Mouse (Mus musculus) intestine, postnatal 0 days (tissue): Measurements from ENCODE around the gene Rab10. TPM values are rescaled to one million over a fixed set of nuclear protein-coding genes. Genes with fewer than 3 reads are reported as not detected.

Experiments
- ATAC-seq: fragments of 200-750 bp; cut with Nextera tagmentation; 2 replicates; pipeline ENCODE4 v1.8.0; 2017; ENCODE audit warnings: mild to moderate bottlenecking, moderate TSS enrichment, moderate library complexity
- H3K27ac ChIP-seq: fragments of 300-500 bp; sonication (generic); 2 replicates; pipeline ENCODE4 v1.5.1; 2014; ENCODE audit warnings: mild to moderate bottlenecking, low read depth, low read length, moderate library complexity
- H3K27me3 ChIP-seq: fragments of 300-500 bp; sonication (generic); replicated peaks from 2 replicates; pipeline ENCODE4 v1.6.1; 2014; ENCODE audit warnings: low read length, mixed read lengths; ENCODE audit not compliant: control insufficient read depth, insufficient read depth
- H3K36me3 ChIP-seq: fragments of 300-500 bp; sonication (generic); 2 replicates; pipeline ENCODE4 v1.6.1; 2014; ENCODE audit warnings: mild to moderate bottlenecking, moderate library complexity; ENCODE audit not compliant: control insufficient read depth, insufficient read depth
- H3K4me1 ChIP-seq: fragments of 300-500 bp; sonication (generic); replicated peaks from 2 replicates; pipeline ENCODE4 v1.6.1; 2014; ENCODE audit warnings: antibody characterized with exemption, low read length, mixed read lengths; ENCODE audit not compliant: control insufficient read depth, insufficient read depth
- H3K4me2 ChIP-seq: fragments of 300-500 bp; sonication (generic); replicated peaks from 2 replicates; pipeline ENCODE4 v1.6.1; 2014; ENCODE audit warnings: low read depth, mild to moderate bottlenecking, moderate library complexity
- H3K4me3 ChIP-seq: fragments of 300-500 bp; sonication (generic); 2 replicates; pipeline ENCODE4 v1.5.1; 2014; ENCODE audit warnings: low read depth, low read length
- H3K9ac ChIP-seq: fragments of 300-500 bp; sonication (generic); 2 replicates; pipeline ENCODE4 v1.6.1; 2014; ENCODE audit warnings: mild to moderate bottlenecking, low read depth, low read length
- H3K9me3 ChIP-seq: fragments of 300-500 bp; sonication (generic); 2 replicates; pipeline ENCODE4 v1.6.1; 2016; ENCODE audit warnings: mixed run types; ENCODE audit not compliant: control insufficient read depth
- CTCF ChIP-seq: sonication (generic); IDR thresholded peaks from 2 replicates; pipeline ENCODE4 v1.5.1; 2016; ENCODE audit warnings: low read depth, mild to moderate bottlenecking, control low read depth, antibody characterized with exemption, moderate library complexity
- WGBS: fragments of 180-500 bp; shearing (Covaris S2); extraction: QIAGEN DNeasy Blood & Tissue Kit; methylation state at CpG from one replicate; pipeline ENCODE4 v1.1.7; 2014; 5-methylcytosine and 5-hydroxymethylcytosine counted together
- polyA plus RNA-seq: library from polyadenylated mRNA; unstranded; fragments of >200 nt; fragmentation: Nextera tagmentation; extraction: Ambion mirVana; gene quantifications from 2 replicates; pipeline ENCODE4 v1.2.1, GENCODE M21; 2015

The Rab10 gene
- polyA plus RNA-seq, 1 experiment from 2014 or later: 47.0 TPM

DNA sequence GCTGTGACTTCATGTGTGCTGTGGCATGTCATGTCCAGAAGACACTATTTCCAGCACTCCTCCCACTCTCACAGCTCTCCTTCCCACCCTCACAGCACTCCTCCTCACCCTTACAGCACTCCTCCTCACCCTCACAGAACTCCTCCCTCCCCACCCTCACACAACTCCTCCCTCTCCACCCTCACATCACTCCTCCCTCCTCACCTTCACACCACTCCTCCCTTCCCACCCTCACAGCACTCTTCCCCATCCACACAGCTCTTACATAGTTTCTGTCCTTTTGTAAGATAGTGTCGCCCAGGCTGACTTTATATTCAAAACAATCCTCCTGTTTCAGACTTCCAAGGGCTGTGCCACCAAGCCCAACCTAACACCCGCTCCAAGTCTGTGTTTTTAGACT lies 86.4 kb downstream of the Rab10 start:
- TF ChIP-seq CTCF: no peak
- H3K9ac ChIP-seq: no peak overlapping the region
- no peaks in the 10 kb centered on the region for H3K4me1 ChIP-seq
- ATAC-seq: no peak
- 67% methylated on average over 2 of the region's 2 CpGs for WGBS
- H3K4me3 ChIP-seq: no peak overlapping the region
- no peaks in the 10 kb centered on the region for H3K9me3 ChIP-seq
- H3K27me3 ChIP-seq: no peaks in the 10 kb centered on the region
- no peak overlapping the region for H3K4me2 ChIP-seq
- H3K27ac ChIP-seq: no peak overlapping the region
- H3K36me3 ChIP-seq: no peaks in the 10 kb centered on the region

DNA sequence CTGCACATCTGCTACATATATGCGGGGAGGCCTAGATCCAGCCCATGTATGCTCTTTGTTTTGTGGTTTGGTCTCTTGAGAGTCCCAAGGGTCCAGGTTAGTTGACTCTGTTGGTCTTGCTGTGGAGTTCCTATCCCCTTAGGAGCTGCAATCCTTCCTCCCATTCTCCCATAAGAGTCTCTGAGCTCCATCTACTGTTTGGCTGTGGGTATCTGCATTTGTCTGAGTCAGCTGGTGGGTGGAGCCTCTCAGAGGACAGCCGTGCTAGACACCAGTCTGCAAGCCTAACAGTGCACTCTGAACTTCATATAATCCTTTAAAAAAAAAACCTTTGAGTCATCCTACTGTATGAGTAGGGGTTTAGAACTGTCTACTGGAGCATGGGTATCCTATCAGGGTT lies 99.6 kb downstream of the Rab10 start:
- Histone ChIP-seq H3K4me3 (no peak overlapping the region), H3K4me2 (no peak overlapping the region), H3K4me1 (no peaks in the 10 kb centered on the region), H3K27ac (no peak overlapping the region), H3K36me3 (no peaks in the 10 kb centered on the region), H3K9ac (no peak overlapping the region), H3K9me3 (no peaks in the 10 kb centered on the region), H3K27me3 (no peaks in the 10 kb centered on the region)
- ATAC-seq: no peak
- TF ChIP-seq CTCF: 0 out of 2 replicates have a peak, but pooled peaks have one; percentile 26
- 47% methylated on average over 2 of the region's 2 CpGs for WGBS

DNA sequence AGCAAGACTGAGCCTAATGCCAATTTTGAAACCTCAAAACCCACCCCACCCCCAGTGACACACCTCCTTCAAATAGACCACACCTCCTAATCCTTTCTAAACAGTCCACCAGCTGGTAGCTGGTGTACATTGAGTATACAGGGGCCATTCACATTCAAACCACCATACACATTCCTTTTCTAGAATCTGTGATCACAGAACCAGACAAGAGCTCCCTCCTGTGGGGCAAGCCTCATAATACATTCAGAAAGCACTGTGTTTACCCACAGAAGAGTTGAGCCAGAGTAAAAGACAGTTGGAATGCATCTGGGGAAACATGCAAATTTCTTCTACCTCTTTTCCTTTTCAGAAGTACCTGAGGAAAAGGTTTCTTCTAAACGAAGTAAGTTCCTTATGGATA lies 100.6 kb downstream of the Rab10 start:
- H3K27ac ChIP-seq: no peak overlapping the region
- WGBS: 72% methylated on average over 1 of the region's 1 CpGs
- TF ChIP-seq CTCF: peak; percentile 39

More for the DNA sequence above, 100.6 kb downstream of the Rab10 start:
- no peak overlapping the region for H3K4me2 ChIP-seq
- no peak overlapping the region for H3K4me3 ChIP-seq
- H3K9me3 ChIP-seq: no peaks in the 10 kb centered on the region
- no peak overlapping the region for H3K9ac ChIP-seq
- no peak for ATAC-seq
- H3K4me1 ChIP-seq: no peaks in the 10 kb centered on the region
- no peaks in the 10 kb centered on the region for H3K27me3 ChIP-seq
- no peaks in the 10 kb centered on the region for H3K36me3 ChIP-seq

Other genes with a start within 250 kb of the Rab10 start
- 2.3 and 2.4 TPM in 2 replicates for gene Kif3c, start 55.2 kb upstream of the Rab10 start, polyA plus RNA-seq
- 8.3 and 10.3 TPM in 2 replicates for gene Asxl2, start 116.9 kb upstream of the Rab10 start, polyA plus RNA-seq